Mouse (Mus musculus) cerebellum, adult 2 months (tissue): ENCODE data around the gene Dvl2.
A peak's percentile ranks its signal among the peaks of the same experiment; 100 is the strongest.

Experiments
- CTCF ChIP-seq: fragments of 200-500 bp; IDR thresholded peaks from 2 replicates; pipeline ENCODE4 v1.5.1; 2011; ENCODE audit warnings: low read depth, mild to moderate bottlenecking, control low read depth, low read length, moderate library complexity, borderline replicate concordance; ENCODE audit not compliant: insufficient read depth
- POLR2A ChIP-seq: fragments of 200-500 bp; IDR thresholded peaks from 2 replicates; pipeline ENCODE4 v1.6.1; 2011; ENCODE audit warnings: low read length, control low read depth, borderline replicate concordance; ENCODE audit not compliant: insufficient read depth

GRCm38 (mm10) chr11:70055618-70056214, 55.3 kb downstream of the Dvl2 start:
- no peak for TF ChIP-seq POLR2A
- peak; percentile 95 for TF ChIP-seq CTCF
